Mouse (Mus musculus): ENCODE results near the gene Sesn3.

GRCm38 (mm10) chr9:14378151-14378550 is 103.3 kb downstream of the Sesn3 start:
- TF ChIP-seq CTCF (conservative IDR thresholded peaks at IDR 0.05; ENCODE audit: low read length) = no peak
- no peak for TF ChIP-seq NANOG (IDR thresholded peaks at IDR 0.05; ENCODE audit: borderline replicate concordance, low read length)
- TF ChIP-seq POU5F1 (IDR thresholded peaks at IDR 0.05; ENCODE audit: borderline replicate concordance, low read length) = no peak

Data from E14TG2a.4 (cell line).